Mouse (Mus musculus) kidney, adult 2 months (tissue): ENCODE data around the gene A830031A19Rik.

Source experiments
- CTCF ChIP-seq: fragments of 200-500 bp; conservative IDR thresholded peaks from 2 replicates; pipeline ENCODE4 v1.5.1; 2011; ENCODE audit warnings: low read depth, mild to moderate bottlenecking, control low read depth, low read length, moderate library complexity, mixed read lengths; ENCODE audit not compliant: insufficient read depth, insufficient read length
- POLR2A ChIP-seq: fragments of 200-500 bp; IDR thresholded peaks from one replicate; pipeline ENCODE4 v1.6.1; 2011; ENCODE audit warnings: low read depth, low read length, control low read depth

DNA sequence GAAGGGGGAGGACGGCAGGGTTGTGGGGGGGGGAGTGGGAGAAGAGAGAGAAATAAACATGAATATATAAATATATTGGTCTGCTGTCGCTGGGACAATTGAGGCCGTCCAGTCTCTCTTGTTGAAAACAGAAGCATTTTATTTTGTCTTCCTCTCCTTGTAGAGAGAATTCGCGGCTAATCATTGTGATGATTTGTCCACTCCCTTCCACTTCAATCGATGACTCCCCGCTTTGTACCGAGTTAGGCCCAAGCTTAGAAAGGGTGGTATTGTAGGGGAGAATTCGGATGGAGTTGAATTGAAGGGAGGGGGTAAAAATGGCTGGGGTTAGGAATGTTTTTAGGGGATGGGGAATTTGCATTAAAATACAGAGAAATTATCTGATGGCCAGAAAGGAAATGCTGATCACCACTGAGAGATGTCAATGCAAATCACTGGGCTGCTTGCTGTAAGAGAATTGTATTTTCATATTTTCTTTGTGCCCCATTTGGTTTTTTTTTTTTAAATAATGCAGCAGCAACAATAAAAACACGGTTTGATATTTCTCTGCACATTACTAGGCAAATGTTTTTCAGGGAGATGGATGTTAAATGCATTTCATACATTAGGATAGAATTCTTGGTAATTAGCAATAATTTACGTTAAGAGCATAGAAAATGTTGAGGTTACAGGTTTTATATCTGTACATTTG lies 7.7 kb upstream of the A830031A19Rik start:
- TF ChIP-seq CTCF (no peak), POLR2A (no peak)
